Mouse (Mus musculus) cerebellum, adult 2 months (tissue): ENCODE measurements around the gene Krtcap3.

Experiments
- CTCF ChIP-seq: fragments of 200-500 bp; IDR thresholded peaks from 2 replicates; pipeline ENCODE4 v1.5.1; 2011; ENCODE audit warnings: low read depth, mild to moderate bottlenecking, control low read depth, low read length, moderate library complexity, borderline replicate concordance; ENCODE audit not compliant: insufficient read depth
- POLR2A ChIP-seq: fragments of 200-500 bp; IDR thresholded peaks from 2 replicates; pipeline ENCODE4 v1.6.1; 2011; ENCODE audit warnings: low read length, control low read depth, borderline replicate concordance; ENCODE audit not compliant: insufficient read depth

DNA sequence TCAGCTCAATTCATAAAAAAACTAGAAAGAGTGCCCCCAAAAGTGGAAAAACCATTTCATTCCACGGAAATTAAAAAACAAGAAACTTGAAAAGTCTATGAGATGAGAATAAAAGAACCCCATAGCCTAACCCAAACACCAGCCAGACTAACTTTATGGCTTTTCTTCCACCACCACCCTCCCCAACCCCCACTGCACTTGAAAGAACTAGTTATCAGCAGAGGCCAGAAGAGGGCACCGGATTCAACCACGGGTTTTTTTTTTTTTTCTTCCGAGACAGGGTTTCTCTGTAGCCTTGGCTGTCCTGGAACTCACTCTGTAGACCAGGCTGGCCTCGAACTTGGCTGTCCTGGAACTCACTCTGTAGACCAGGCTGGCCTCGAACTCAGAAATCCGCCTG is 33.2 kb upstream of the Krtcap3 start:
- TF ChIP-seq CTCF (no peak), POLR2A (no peak)
